Mouse (Mus musculus) intestine, embryonic 15.5 days (tissue): Measurements from ENCODE around the gene Rbmx2. TPM values are rescaled to one million over a fixed set of nuclear protein-coding genes. Genes with fewer than 3 reads are reported as not detected.

Experiments
- ATAC-seq: fragments of 200-750 bp; cut with Nextera tagmentation; 2 replicates; pipeline ENCODE4 v1.8.0; 2017; ENCODE audit warnings: moderate TSS enrichment, moderate library complexity
- H3K27ac ChIP-seq: fragments of 300-500 bp; sonication (generic); 2 replicates; pipeline ENCODE4 v1.5.1; 2015; ENCODE audit warnings: mild to moderate bottlenecking, inconsistent platforms
- H3K27me3 ChIP-seq: fragments of 300-500 bp; sonication (generic); replicated peaks from 2 replicates; pipeline ENCODE4 v1.6.1; 2015; ENCODE audit warnings: inconsistent platforms
- H3K36me3 ChIP-seq: fragments of 300-500 bp; sonication (generic); 2 replicates; pipeline ENCODE4 v1.6.1; 2015; ENCODE audit warnings: inconsistent platforms
- H3K4me1 ChIP-seq: fragments of 300-500 bp; sonication (generic); replicated peaks from 2 replicates; pipeline ENCODE4 v1.6.1; 2015; ENCODE audit warnings: inconsistent platforms
- H3K4me2 ChIP-seq: fragments of 300-500 bp; sonication (generic); replicated peaks from 2 replicates; pipeline ENCODE4 v1.6.1; 2015; ENCODE audit warnings: mild to moderate bottlenecking, inconsistent platforms
- H3K4me3 ChIP-seq: fragments of 300-500 bp; sonication (generic); replicated peaks from 2 replicates; pipeline ENCODE4 v1.5.1; 2015; ENCODE audit warnings: inconsistent platforms
- H3K9ac ChIP-seq: fragments of 300-500 bp; sonication (generic); 2 replicates; pipeline ENCODE4 v1.6.1; 2015; ENCODE audit warnings: inconsistent platforms
- H3K9me3 ChIP-seq: fragments of 300-500 bp; sonication (generic); 2 replicates; pipeline ENCODE4 v1.6.1; 2016; ENCODE audit warnings: inconsistent platforms
- WGBS: fragments of 180-500 bp; shearing (Covaris S2); methylation state at CpG from one replicate; pipeline ENCODE4 v1.1.7; 2015; 5-methylcytosine and 5-hydroxymethylcytosine counted together
- polyA plus RNA-seq: library from polyadenylated mRNA; unstranded; fragments of >200 nt; fragmentation: Nextera tagmentation; extraction: Ambion mirVana; gene quantifications from 2 replicates; pipeline ENCODE4 v1.2.1, GENCODE M21; 2015

The Rbmx2 gene
- 19.8 and 20.4 TPM in 2 replicates for polyA plus RNA-seq

GRCm38 (mm10) chrX:48694864-48695371, at the start of gene Rbmx2:
Gene Rbmx2 (plus strand): TSS chrX:48695004.
- peak within 1 kb of the TSS; percentile 46 for H3K9ac ChIP-seq
- H3K4me3 ChIP-seq: peak within 1 kb of the TSS; percentile 57
- H3K9me3 ChIP-seq: no peaks in the 10 kb centered on the region
- H3K27me3 ChIP-seq: no peaks in the 10 kb centered on the region
- H3K36me3 ChIP-seq: no peaks in the 10 kb centered on the region
- peak; percentile 98 for ATAC-seq
- no peaks in the 10 kb centered on the region for H3K4me1 ChIP-seq
- H3K4me2 ChIP-seq: peak within 1 kb of the TSS; percentile 54
- H3K27ac ChIP-seq: no peak within 1 kb of the TSS
- 13% methylated on average over 40 of the region's 42 CpGs for WGBS

GRCm38 (mm10) chrX:48666807-48667206, 28.0 kb upstream of the Rbmx2 start:
- Histone ChIP-seq H3K27me3 (no peaks in the 10 kb centered on the region), H3K27ac (no peak overlapping the region), H3K4me3 (no peak overlapping the region), H3K4me1 (no peaks in the 10 kb centered on the region), H3K9ac (no peak overlapping the region), H3K9me3 (no peaks in the 10 kb centered on the region), H3K4me2 (no peak overlapping the region), H3K36me3 (no peaks in the 10 kb centered on the region)
- 35% methylated on average over 6 of the region's 6 CpGs for WGBS
- ATAC-seq: no peak

GRCm38 (mm10) chrX:48669588-48669987, 25.2 kb upstream of the Rbmx2 start:
- WGBS: 60% methylated on average over 3 of the region's 3 CpGs
- Histone ChIP-seq H3K4me2 (no peak overlapping the region), H3K27me3 (no peaks in the 10 kb centered on the region), H3K9ac (no peak overlapping the region), H3K9me3 (no peaks in the 10 kb centered on the region), H3K36me3 (no peaks in the 10 kb centered on the region), H3K27ac (no peak overlapping the region), H3K4me3 (no peak overlapping the region), H3K4me1 (no peaks in the 10 kb centered on the region)
- no peak for ATAC-seq

- WGBS: 64% methylated on average over 3 of the region's 3 CpGs
- Histone ChIP-seq H3K36me3 (no peaks in the 10 kb centered on the region), H3K27ac (no peak overlapping the region), H3K4me1 (no peaks in the 10 kb centered on the region), H3K4me2 (no peak overlapping the region), H3K9ac (no peak overlapping the region), H3K9me3 (no peaks in the 10 kb centered on the region), H3K4me3 (no peak overlapping the region), H3K27me3 (no peaks in the 10 kb centered on the region)
- no peak for ATAC-seq
Measured at GRCm38 (mm10) chrX:48671714-48672113, 23.1 kb upstream of the Rbmx2 start.

- ATAC-seq: no peak
Measured at GRCm38 (mm10) chrX:48674171-48674570, 20.6 kb upstream of the Rbmx2 start, which contains the start of gene Gpr119. Gene Gpr119 (minus strand): TSS chrX:48674478.

GRCm38 (mm10) chrX:48683451-48683850, 11.4 kb upstream of the Rbmx2 start:
- Histone ChIP-seq H3K4me3 (no peak overlapping the region), H3K9ac (no peak overlapping the region), H3K4me1 (no peaks in the 10 kb centered on the region), H3K27ac (no peak overlapping the region), H3K36me3 (no peaks in the 10 kb centered on the region), H3K27me3 (no peaks in the 10 kb centered on the region), H3K9me3 (no peaks in the 10 kb centered on the region), H3K4me2 (no peak overlapping the region)
- WGBS: 23% methylated on average over 3 of the region's 3 CpGs
- no peak for ATAC-seq

More at GRCm38 (mm10) chrX:48674171-48674570, 20.6 kb upstream of the Rbmx2 start, which contains the start of gene Gpr119:
- WGBS: 61% methylated on average over 4 of the region's 4 CpGs
- Histone ChIP-seq H3K27ac (no peak within 1 kb of the TSS), H3K4me3 (no peak within 1 kb of the TSS), H3K36me3 (no peaks in the 10 kb centered on the region), H3K9me3 (no peaks in the 10 kb centered on the region), H3K4me2 (no peak within 1 kb of the TSS), H3K4me1 (no peaks in the 10 kb centered on the region), H3K9ac (no peak within 1 kb of the TSS), H3K27me3 (no peaks in the 10 kb centered on the region)

- 64% methylated on average over 5 of the region's 5 CpGs for WGBS
- Histone ChIP-seq H3K9me3 (no peaks in the 10 kb centered on the region), H3K4me3 (no peak overlapping the region), H3K27ac (no peak overlapping the region), H3K4me2 (no peak overlapping the region), H3K27me3 (no peaks in the 10 kb centered on the region), H3K4me1 (no peaks in the 10 kb centered on the region), H3K9ac (no peak overlapping the region), H3K36me3 (no peaks in the 10 kb centered on the region)
- ATAC-seq: no peak
Measured at GRCm38 (mm10) chrX:48683857-48684256, 10.9 kb upstream of the Rbmx2 start.

GRCm38 (mm10) chrX:48694460-48694859, 344 bp upstream of the Rbmx2 start:
- H3K4me3 ChIP-seq: peak overlapping the region; percentile 57
- H3K9ac ChIP-seq: no peak overlapping the region
- WGBS: 19% methylated on average over 6 of the region's 6 CpGs
- no peaks in the 10 kb centered on the region for H3K4me1 ChIP-seq
- no peak overlapping the region for H3K27ac ChIP-seq
- peak overlapping the region; percentile 54 for H3K4me2 ChIP-seq
- no peaks in the 10 kb centered on the region for H3K36me3 ChIP-seq
- peak; percentile 78 for ATAC-seq
- no peaks in the 10 kb centered on the region for H3K27me3 ChIP-seq
- no peaks in the 10 kb centered on the region for H3K9me3 ChIP-seq

- H3K4me3 ChIP-seq: no peak overlapping the region
- no peak for ATAC-seq
- H3K27ac ChIP-seq: no peak overlapping the region
- 86% methylated on average over 10 of the region's 10 CpGs for whole genome bisulfite sequencing
- H3K4me1 ChIP-seq: no peaks in the 10 kb centered on the region
- no peaks in the 10 kb centered on the region for H3K9me3 ChIP-seq
- no peaks in the 10 kb centered on the region for H3K36me3 ChIP-seq
- H3K9ac ChIP-seq: no peak overlapping the region
- no peak overlapping the region for H3K4me2 ChIP-seq
- H3K27me3 ChIP-seq: no peaks in the 10 kb centered on the region
Measured at GRCm38 (mm10) chrX:48709701-48710100, 14.9 kb downstream of the Rbmx2 start.

- H3K4me2 ChIP-seq: no peak overlapping the region
- no peaks in the 10 kb centered on the region for H3K36me3 ChIP-seq
- no peak overlapping the region for H3K27ac ChIP-seq
- no peak overlapping the region for H3K4me3 ChIP-seq
- no peaks in the 10 kb centered on the region for H3K4me1 ChIP-seq
- no peaks in the 10 kb centered on the region for H3K27me3 ChIP-seq
- H3K9me3 ChIP-seq: no peaks in the 10 kb centered on the region
- 89% methylated on average over 8 of the region's 8 CpGs for WGBS
- ATAC-seq: no peak
- H3K9ac ChIP-seq: no peak overlapping the region
Measured at GRCm38 (mm10) chrX:48712846-48713245, 18.0 kb downstream of the Rbmx2 start.

GRCm38 (mm10) chrX:48754710-48755283, 60.0 kb downstream of the Rbmx2 start:
- ATAC-seq: no peak
- Histone ChIP-seq H3K27ac (no peak overlapping the region), H3K9ac (no peak overlapping the region), H3K4me2 (no peak overlapping the region), H3K4me3 (no peak overlapping the region), H3K36me3 (no peaks in the 10 kb centered on the region), H3K9me3 (no peaks in the 10 kb centered on the region), H3K27me3 (no peaks in the 10 kb centered on the region), H3K4me1 (no peaks in the 10 kb centered on the region)
- 86% methylated on average over 2 of the region's 2 CpGs for WGBS
